Comparison of ENCODE assay signal across 8 mouse cellular contexts in genomic region chr2:156177651-156178050, GRCm38 (mm10). TPM values are rescaled to one million over a fixed set of nuclear protein-coding genes. Genes with fewer than 3 reads are reported as not detected.
DNase-seq lines count a peak whose midpoint lies in the region; ATAC-seq and TF ChIP-seq lines count a peak whose summit lies in the region.

No protein-coding gene starts in this region.

- no peak for ATAC-seq in limb, embryonic 15.5 days (ENCODE audit: insufficient number of reproducible peaks, low FRiP score, low TSS enrichment, low read depth)
- no peak for ATAC-seq in stomach, postnatal 0 days (ENCODE audit: low FRiP score, low TSS enrichment)

- H3K9me3 ChIP-seq in limb, embryonic 15.5 days, result no peaks in the 10 kb centered on the region
- H3K9me3 ChIP-seq in stomach, postnatal 0 days (ENCODE audit: control insufficient read depth, low read length), result no peaks in the 10 kb centered on the region

- H3K27ac ChIP-seq in limb, embryonic 15.5 days, result no peak overlapping the region
- H3K27ac ChIP-seq in stomach, postnatal 0 days (replicated peaks), result no peak overlapping the region

- no peak for TF ChIP-seq CTCF in stomach, postnatal 0 days (IDR thresholded peaks at IDR 0.05; ENCODE audit: low read depth)

- peak; percentile 23 for DNase-seq in adrenal gland, postnatal 10 days
- DNase-seq in adrenal gland, postnatal 36 days, result no peak
- peak; percentile 21 for DNase-seq in lung, postnatal 36 days
- DNase-seq in lung, postnatal 25 days (ENCODE audit: low spot score), result no peak
- no peak for DNase-seq in stomach, postnatal 0 days (ENCODE audit: low spot score)
- no peak for DNase-seq in layer of hippocampus, adult 11-12 months (ENCODE audit: low spot score)
- no peak for DNase-seq in layer of hippocampus, adult 9-11 months

- H3K4me2 ChIP-seq in limb, embryonic 15.5 days, result peak overlapping the region; percentile 58
- H3K4me2 ChIP-seq in stomach, postnatal 0 days (replicated peaks; ENCODE audit: low read depth), result peak overlapping the region; percentile 53

- peak overlapping the region; percentile 22 for H3K4me3 ChIP-seq in limb, embryonic 15.5 days
- peak overlapping the region; percentile 100; the same call in 1 of the 2 replicates for H3K4me3 ChIP-seq in stomach, postnatal 0 days (ENCODE audit: low read depth, low read length)

- H3K9ac ChIP-seq in limb, embryonic 15.5 days, result no peak overlapping the region
- H3K9ac ChIP-seq in stomach, postnatal 0 days (ENCODE audit: low read length), result no peak overlapping the region

- peaks cover 16% of the 10 kb centered on the region for H3K36me3 ChIP-seq in limb, embryonic 15.5 days
- H3K36me3 ChIP-seq in stomach, postnatal 0 days (ENCODE audit: control insufficient read depth, insufficient read depth, low read length), result peaks cover 10% of the 10 kb centered on the region

- WGBS in limb, embryonic 15.5 days, result 76% methylated on average over 7 of the region's 7 CpGs
- WGBS in stomach, postnatal 0 days, result 55% methylated on average over 7 of the region's 7 CpGs

- peaks cover 20% of the 10 kb centered on the region for H3K4me1 ChIP-seq in limb, embryonic 15.5 days
- H3K4me1 ChIP-seq in stomach, postnatal 0 days (replicated peaks; ENCODE audit: control insufficient read depth, insufficient read depth), result peaks cover 5% of the 10 kb centered on the region

- H3K27me3 ChIP-seq in limb, embryonic 15.5 days, result no peaks in the 10 kb centered on the region
- H3K27me3 ChIP-seq in stomach, postnatal 0 days (ENCODE audit: control insufficient read depth, insufficient read depth, low read length), result no peaks in the 10 kb centered on the region

- TF ChIP-seq EP300 in stomach, postnatal 0 days (optimal IDR thresholded peaks at IDR 0.05), result no peak

RNA-seq across cellular contexts. Expression of gene Rbm39, which starts 2.4 kb away (rescaled TPM):
- total RNA-seq in adrenal gland, postnatal 10 days (2021), result 100 to 1,000 TPM; 286 to 394 TPM
- total RNA-seq in adrenal gland, postnatal 36 days (2021), result 100 to 1,000 TPM; 334 to 392 TPM
- polyA plus RNA-seq in limb, embryonic 15.5 days (2015; fragmentation: Nextera tagmentation; extraction: Ambion mirVana), result 595 and 644 TPM in 2 replicates
- 335 and 349 TPM in 2 replicates for polyA plus RNA-seq in stomach, postnatal 0 days (2015; fragmentation: Nextera tagmentation; extraction: Ambion mirVana)

RNA-seq across cellular contexts. Expression of gene Phf20, which starts 18.6 kb away (rescaled TPM):
- total RNA-seq in adrenal gland, postnatal 10 days (2021), result 10 to 100 TPM; 35.9 to 38.0 TPM
- 10 to 100 TPM; 31.8 to 45.5 TPM for total RNA-seq in adrenal gland, postnatal 36 days (2021)
- polyA plus RNA-seq in limb, embryonic 15.5 days (2015; fragmentation: Nextera tagmentation; extraction: Ambion mirVana), result 68.4 and 70.8 TPM in 2 replicates
- polyA plus RNA-seq in stomach, postnatal 0 days (2015; fragmentation: Nextera tagmentation; extraction: Ambion mirVana), result 28.4 and 29.3 TPM in 2 replicates

RNA-seq across cellular contexts. Expression of gene Nfs1, which starts 33.7 kb away (rescaled TPM):
- 10 to 100 TPM; 72.0 to 78.8 TPM for total RNA-seq in adrenal gland, postnatal 10 days (2021)
- 10 to 100 TPM; 82.1 to 90.9 TPM for total RNA-seq in adrenal gland, postnatal 36 days (2021)
- 39.3 and 43.6 TPM in 2 replicates for polyA plus RNA-seq in limb, embryonic 15.5 days (2015; fragmentation: Nextera tagmentation; extraction: Ambion mirVana)
- 40.3 and 43.5 TPM in 2 replicates for polyA plus RNA-seq in stomach, postnatal 0 days (2015; fragmentation: Nextera tagmentation; extraction: Ambion mirVana)

RNA-seq across cellular contexts. Expression of gene Romo1, which starts 33.8 kb away (rescaled TPM):
- 100 to 1,000 TPM; 406 to 407 TPM for total RNA-seq in adrenal gland, postnatal 10 days (2021)
- total RNA-seq in adrenal gland, postnatal 36 days (2021), result 100 to 1,000 TPM; 319 to 321 TPM
- polyA plus RNA-seq in limb, embryonic 15.5 days (2015; fragmentation: Nextera tagmentation; extraction: Ambion mirVana), result 316 and 346 TPM in 2 replicates
- polyA plus RNA-seq in stomach, postnatal 0 days (2015; fragmentation: Nextera tagmentation; extraction: Ambion mirVana), result 378 and 415 TPM in 2 replicates

RNA-seq across cellular contexts. Expression of gene Gm28036, which starts 50.8 kb away (rescaled TPM):
- total RNA-seq in adrenal gland, postnatal 10 days (2021), result 10 to 100 TPM; 21.3 to 24.5 TPM
- total RNA-seq in adrenal gland, postnatal 36 days (2021), result 10 to 100 TPM; 17.6 to 30.3 TPM
- 19.5 and 20.9 TPM in 2 replicates for polyA plus RNA-seq in limb, embryonic 15.5 days (2015; fragmentation: Nextera tagmentation; extraction: Ambion mirVana)
- polyA plus RNA-seq in stomach, postnatal 0 days (2015; fragmentation: Nextera tagmentation; extraction: Ambion mirVana), result 4.3 and 5.1 TPM in 2 replicates

Comparison
In these comparisons a context has a peak if more than half of its experiments do, and no peak if none do; other contexts are left out.
1. DNase-seq: peak in adrenal gland, postnatal 10 days (single experiment) and lung, postnatal 36 days (single experiment); none in adrenal gland, postnatal 36 days (0 of 2), lung, postnatal 25 days (single experiment), stomach, postnatal 0 days (single experiment), layer of hippocampus, adult 11-12 months (single experiment) and layer of hippocampus, adult 9-11 months (single experiment).